Mouse (Mus musculus) spleen, adult 10 weeks (tissue): ENCODE results near the gene Dmrtc1b. TPM values are rescaled to one million over a fixed set of nuclear protein-coding genes. Genes with fewer than 3 reads are reported as not detected.

ENCODE experiments used
- polyA plus RNA-seq: library from polyadenylated mRNA; stranded (reverse); fragments of 350-450 nt; fragmentation: Illumina TruSeq; extraction: RNeasy Lipid Tissue Mini Kit (QIAGEN cat#74804); gene quantifications from one replicate; pipeline ENCODE4 v1.2.3, GENCODE M21; 2015; ENCODE audit warnings: low replicate concordance; ENCODE audit not compliant: insufficient read depth

The Dmrtc1b gene
- polyA plus RNA-seq = not detected

DNA sequence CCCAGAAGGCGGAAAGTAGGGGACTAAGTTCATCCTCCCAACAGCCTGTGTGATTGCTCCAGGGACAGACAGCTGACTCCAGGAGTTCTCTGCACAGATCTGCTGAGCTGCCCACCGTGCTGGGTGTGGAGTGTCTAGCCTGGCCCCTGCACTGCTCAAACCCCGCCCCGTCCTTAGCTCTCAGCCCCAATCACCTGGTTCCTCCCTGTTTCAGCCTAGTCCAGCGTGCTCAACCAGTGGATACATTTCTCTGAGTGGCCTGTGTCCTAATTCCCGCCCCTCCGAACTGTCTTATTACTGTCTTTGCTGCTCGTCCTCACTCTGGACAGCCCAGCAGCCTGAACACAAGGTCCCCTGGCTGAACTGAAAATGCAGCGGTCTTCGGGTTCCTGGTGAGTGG is at the start of gene Dmrtc1b, which contains the start of gene Gm9112:
TSS of gene Dmrtc1b (plus strand) at position 331 of the 400 bp plus-strand sequence.
TSS of gene Gm9112 (minus strand) at position 101 of the 400 bp plus-strand sequence.

DNA sequence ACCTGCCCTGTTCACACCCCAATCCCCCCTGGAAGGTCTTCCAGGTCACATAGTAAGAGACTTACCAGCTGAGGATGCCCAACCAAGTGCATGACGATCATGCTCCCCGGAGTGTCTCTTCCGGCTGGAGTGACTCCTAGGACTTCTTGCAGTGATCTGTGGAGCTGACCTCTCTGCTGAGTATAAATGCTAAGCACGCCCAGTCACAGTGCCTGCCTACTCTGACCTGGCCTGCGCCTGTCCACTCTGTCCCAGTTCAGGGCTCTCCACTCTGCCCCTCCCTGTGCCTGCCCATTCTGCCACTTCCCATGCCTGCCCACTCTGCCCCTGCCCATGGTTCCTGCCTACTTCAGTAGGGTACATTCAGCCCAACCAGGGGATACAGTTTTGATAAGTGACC is 20.8 kb upstream of the Dmrtc1b start, which contains the start of gene Gm3880:
TSS of gene Gm3880 (minus strand) at position 101 of the 400 bp plus-strand sequence.

Other genes starting within 250 kb of the Dmrtc1b start
- gene Hdac8, start 202.5 kb upstream of the Dmrtc1b start, polyA plus RNA-seq = 13.5 TPM
- gene Phka1, start 63.6 kb upstream of the Dmrtc1b start, polyA plus RNA-seq = 10.2 TPM
- gene Gm3880, start 20.9 kb upstream of the Dmrtc1b start, polyA plus RNA-seq = not detected
- gene Gm9112, start 230 bp upstream of the Dmrtc1b start, polyA plus RNA-seq = not detected
- gene Dmrtc1c1, start 95.1 kb downstream of the Dmrtc1b start, polyA plus RNA-seq = not detected
- gene Dmrtc1c2, start 146.8 kb downstream of the Dmrtc1b start, polyA plus RNA-seq = not detected
- gene 1700031F05Rik, start 160.1 kb downstream of the Dmrtc1b start, polyA plus RNA-seq = not detected
- not detected for gene Dmrtc1a, start 200.8 kb downstream of the Dmrtc1b start, polyA plus RNA-seq
- not detected for gene 1700011M02Rik, start 201.0 kb downstream of the Dmrtc1b start, polyA plus RNA-seq
- gene 1700018G05Rik, start 220.5 kb downstream of the Dmrtc1b start, polyA plus RNA-seq = not detected